Mouse (Mus musculus) heart, embryonic 16.5 days (tissue): ENCODE measurements around the gene Camkmt. TPM values are rescaled to one million over a fixed set of nuclear protein-coding genes. Genes with fewer than 3 reads are reported as not detected.

Source experiments
- ATAC-seq: fragments of 200-750 bp; cut with Nextera tagmentation; replicated peaks from 2 replicates; pipeline ENCODE4 v1.8.0; 2017; ENCODE audit warnings: moderate number of reproducible peaks; ENCODE audit not compliant: insufficient read depth, low FRiP score; ENCODE audit errors: extremely low read depth
- H3K27ac ChIP-seq: fragments of 300-500 bp; sonication (generic); 2 replicates; pipeline ENCODE4 v1.5.1; 2014; ENCODE audit warnings: mild to moderate bottlenecking, low read length, control low read depth, moderate library complexity
- H3K27me3 ChIP-seq: fragments of 300-500 bp; sonication (generic); 2 replicates; pipeline ENCODE4 v1.6.1; 2014; ENCODE audit warnings: low read length, mixed read lengths; ENCODE audit not compliant: control insufficient read depth, insufficient read depth
- H3K36me3 ChIP-seq: fragments of 300-500 bp; sonication (generic); 2 replicates; pipeline ENCODE4 v1.6.1; 2014; ENCODE audit not compliant: control insufficient read depth, insufficient read depth
- H3K4me1 ChIP-seq: fragments of 300-500 bp; sonication (generic); 2 replicates; pipeline ENCODE4 v1.6.1; 2014; ENCODE audit warnings: low read length, mixed read lengths; ENCODE audit not compliant: control insufficient read depth, insufficient read depth
- H3K4me2 ChIP-seq: fragments of 300-500 bp; sonication (generic); 2 replicates; pipeline ENCODE4 v1.6.1; 2014; ENCODE audit warnings: low read depth, mild to moderate bottlenecking, control low read depth, low read length
- H3K4me3 ChIP-seq: fragments of 300-500 bp; sonication (generic); 2 replicates; pipeline ENCODE4 v1.5.1; 2014; ENCODE audit warnings: mild to moderate bottlenecking, control low read depth, low read length
- H3K9ac ChIP-seq: fragments of 300-500 bp; sonication (generic); 2 replicates; pipeline ENCODE4 v1.6.1; 2014; ENCODE audit warnings: low read length, control low read depth
- H3K9me3 ChIP-seq: fragments of 300-500 bp; sonication (generic); replicated peaks from 2 replicates; pipeline ENCODE4 v1.6.1; 2016; ENCODE audit warnings: low read length; ENCODE audit not compliant: control insufficient read depth
- whole genome bisulfite sequencing: fragments of 180-500 bp; shearing (Covaris S2); extraction: QIAGEN DNeasy Blood & Tissue Kit; methylation state at CpG from one replicate; pipeline ENCODE4 v1.1.7; 2014; 5-methylcytosine and 5-hydroxymethylcytosine counted together
- polyA plus RNA-seq: library from polyadenylated mRNA; unstranded; fragments of >200 nt; fragmentation: Nextera tagmentation; extraction: Ambion mirVana; gene quantifications from 2 replicates; pipeline ENCODE4 v1.2.1, GENCODE M21; 2015

Camkmt gene
- polyA plus RNA-seq, 1 experiment from 2014 or later, result 6.7 TPM

GRCm38 (mm10) chr17:85464466-85465411 is 374.4 kb downstream of the Camkmt start:
- ATAC-seq, result no peak
- H3K27me3 ChIP-seq, result peaks cover 85% of the 10 kb centered on the region
- H3K4me2 ChIP-seq, result peak overlapping the region; percentile 38
- 3% methylated on average over 40 of the region's 40 CpGs for WGBS
- no peak overlapping the region for H3K9ac ChIP-seq
- peak overlapping the region; percentile 22; the same call in 1 of the 2 replicates for H3K4me3 ChIP-seq
- peaks cover 3% of the 10 kb centered on the region; the same call in 1 of the 2 replicates for H3K4me1 ChIP-seq
- no peak overlapping the region for H3K27ac ChIP-seq
- H3K9me3 ChIP-seq, result peaks cover 3% of the 10 kb centered on the region
- no peaks in the 10 kb centered on the region for H3K36me3 ChIP-seq

GRCm38 (mm10) chr17:85469776-85470175 is 379.4 kb downstream of the Camkmt start:
- no peak for ATAC-seq
- H3K4me1 ChIP-seq, result 0 out of 2 replicates have a peak, but pooled peaks cover 2% of the 10 kb centered on the region
- H3K4me2 ChIP-seq, result no peak overlapping the region
- no peak overlapping the region for H3K9ac ChIP-seq
- H3K4me3 ChIP-seq, result no peak overlapping the region
- peaks cover 4% of the 10 kb centered on the region for H3K9me3 ChIP-seq
- 63% methylated on average over 4 of the region's 4 CpGs for WGBS
- H3K27ac ChIP-seq, result no peak overlapping the region
- no peaks in the 10 kb centered on the region for H3K36me3 ChIP-seq
- H3K27me3 ChIP-seq, result peaks cover 74% of the 10 kb centered on the region

- WGBS, result 6% methylated on average over 5 of the region's 5 CpGs
- H3K36me3 ChIP-seq, result no peaks in the 10 kb centered on the region
- peaks cover 70% of the 10 kb centered on the region for H3K27me3 ChIP-seq
- H3K27ac ChIP-seq, result no peak overlapping the region
- H3K4me1 ChIP-seq, result no peaks in the 10 kb centered on the region
- H3K4me3 ChIP-seq, result no peak overlapping the region
- no peak overlapping the region for H3K9ac ChIP-seq
- no peak overlapping the region for H3K4me2 ChIP-seq
- H3K9me3 ChIP-seq, result peaks cover 4% of the 10 kb centered on the region
- ATAC-seq, result no peak
These were observed 382.4 kb downstream of the Camkmt start for GRCm38 (mm10) chr17:85472687-85473202.

GRCm38 (mm10) chr17:85473217-85473616 is 382.9 kb downstream of the Camkmt start:
- no peak for ATAC-seq
- WGBS, result 2% methylated on average over 16 of the region's 16 CpGs
- Histone ChIP-seq H3K4me2 (no peak overlapping the region), H3K4me3 (no peak overlapping the region), H3K27ac (no peak overlapping the region), H3K4me1 (no peaks in the 10 kb centered on the region), H3K36me3 (no peaks in the 10 kb centered on the region), H3K9ac (no peak overlapping the region), H3K9me3 (peaks cover 4% of the 10 kb centered on the region), H3K27me3 (peaks cover 68% of the 10 kb centered on the region)

- Histone ChIP-seq H3K9me3 (peaks cover 4% of the 10 kb centered on the region), H3K27ac (no peak overlapping the region), H3K4me3 (no peak overlapping the region), H3K4me2 (no peak overlapping the region), H3K9ac (no peak overlapping the region), H3K27me3 (peaks cover 66% of the 10 kb centered on the region), H3K36me3 (no peaks in the 10 kb centered on the region), H3K4me1 (no peaks in the 10 kb centered on the region)
- WGBS, result 8% methylated on average over 8 of the region's 8 CpGs
- no peak for ATAC-seq
These were observed 383.5 kb downstream of the Camkmt start for GRCm38 (mm10) chr17:85473881-85474280.

- Histone ChIP-seq H3K9ac (no peak overlapping the region), H3K9me3 (no peaks in the 10 kb centered on the region), H3K36me3 (no peaks in the 10 kb centered on the region), H3K4me1 (0 out of 2 replicates have a peak, but pooled peaks cover 2% of the 10 kb centered on the region), H3K4me2 (no peak overlapping the region), H3K4me3 (no peak overlapping the region), H3K27me3 (peaks cover 74% of the 10 kb centered on the region), H3K27ac (no peak overlapping the region)
- WGBS, result 88% methylated on average over 8 of the region's 8 CpGs
- ATAC-seq, result no peak
These were observed 390.9 kb downstream of the Camkmt start for GRCm38 (mm10) chr17:85481241-85481640.

GRCm38 (mm10) chr17:85483086-85483485 is 392.7 kb downstream of the Camkmt start:
- no peak for ATAC-seq
- H3K9me3 ChIP-seq, result no peaks in the 10 kb centered on the region
- no peak overlapping the region for H3K9ac ChIP-seq
- WGBS, result 82% methylated on average over 5 of the region's 5 CpGs
- H3K4me2 ChIP-seq, result no peak overlapping the region
- peaks cover 78% of the 10 kb centered on the region for H3K27me3 ChIP-seq
- no peaks in the 10 kb centered on the region for H3K36me3 ChIP-seq
- H3K4me3 ChIP-seq, result no peak overlapping the region
- 0 out of 2 replicates have a peak, but pooled peaks cover 2% of the 10 kb centered on the region for H3K4me1 ChIP-seq
- no peak overlapping the region for H3K27ac ChIP-seq

GRCm38 (mm10) chr17:85484015-85484414 is 393.7 kb downstream of the Camkmt start:
- Histone ChIP-seq H3K4me1 (0 out of 2 replicates have a peak, but pooled peaks cover 2% of the 10 kb centered on the region), H3K27me3 (peaks cover 83% of the 10 kb centered on the region), H3K9ac (no peak overlapping the region), H3K4me2 (no peak overlapping the region), H3K27ac (no peak overlapping the region), H3K36me3 (no peaks in the 10 kb centered on the region), H3K4me3 (no peak overlapping the region), H3K9me3 (no peaks in the 10 kb centered on the region)
- no peak for ATAC-seq
- 33% methylated on average over 8 of the region's 8 CpGs for WGBS

- WGBS, result 33% methylated on average over 5 of the region's 5 CpGs
- no peak overlapping the region for H3K27ac ChIP-seq
These were observed 394.2 kb downstream of the Camkmt start for GRCm38 (mm10) chr17:85484526-85484925.

More at GRCm38 (mm10) chr17:85484526-85484925, 394.2 kb downstream of the Camkmt start:
- Histone ChIP-seq H3K4me3 (no peak overlapping the region), H3K9ac (no peak overlapping the region), H3K9me3 (no peaks in the 10 kb centered on the region), H3K36me3 (no peaks in the 10 kb centered on the region), H3K27me3 (peaks cover 84% of the 10 kb centered on the region), H3K4me1 (0 out of 2 replicates have a peak, but pooled peaks cover 2% of the 10 kb centered on the region), H3K4me2 (no peak overlapping the region)
- ATAC-seq, result no peak
